Mouse (Mus musculus) layer of hippocampus, adult 18-20 months (tissue): ENCODE measurements around the gene Hist1h4k. TPM values are rescaled to one million over a fixed set of nuclear protein-coding genes. Genes with fewer than 3 reads are reported as not detected.

Experiments used
- DNase-seq, 2 experiments: peaks; one replicate each; pipeline ENCODE4 v3.0.0; 2022; ENCODE audit warnings: low spot score in 2 of 2
- total RNA-seq, 2 experiments: library from RNA; stranded (reverse); gene quantifications; 2 replicates each; pipeline ENCODE4 v1.2.3; 2021

The Hist1h4k gene
- total RNA-seq, 2 experiments from 2014 or later = 282 to 318 TPM

GRCm38 (mm10) chr13:21755707-21756106 lies 5.4 kb upstream of the Hist1h4k start:
- DNase-seq = no peak

DNA sequence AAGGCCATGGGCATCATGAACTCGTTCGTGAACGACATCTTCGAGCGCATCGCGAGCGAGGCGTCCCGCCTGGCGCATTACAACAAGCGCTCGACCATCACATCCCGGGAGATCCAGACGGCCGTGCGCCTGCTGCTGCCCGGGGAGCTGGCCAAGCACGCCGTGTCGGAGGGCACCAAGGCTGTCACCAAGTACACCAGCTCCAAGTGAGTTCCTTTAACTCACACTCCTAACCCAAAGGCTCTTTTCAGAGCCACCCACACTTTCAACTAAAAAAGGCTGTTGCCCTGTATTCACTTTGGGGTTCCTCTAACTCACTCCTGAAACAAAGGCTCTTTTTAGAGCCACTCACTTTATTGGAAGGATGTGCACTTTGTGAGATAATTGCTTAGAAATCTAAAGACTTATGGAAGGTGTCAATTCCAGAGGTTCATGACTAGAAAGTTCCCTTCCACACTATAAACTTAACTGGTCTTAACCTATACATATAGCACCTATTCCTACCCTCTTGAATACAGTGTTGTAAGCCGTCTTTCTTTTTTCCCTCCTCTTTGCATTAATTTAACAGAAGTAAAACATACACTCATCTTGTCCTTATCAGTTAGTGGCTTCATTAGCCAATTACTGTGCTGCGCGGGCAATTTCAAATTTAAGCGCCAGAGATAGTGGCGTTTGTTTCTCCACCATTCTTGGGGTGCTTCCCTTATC lies 4.1 kb upstream of the Hist1h4k start:
- peak in 1 of 2 experiments; percentile 27 for DNase-seq

GRCm38 (mm10) chr13:21753524-21754285 lies 3.4 kb upstream of the Hist1h4k start, which contains the start of the genes Hist1h2ak and Hist1h2bn:
TSS of gene Hist1h2ak (minus strand) at chr13:21753827.
TSS of gene Hist1h2bn (plus strand) at chr13:21754123.
- DNase-seq = peak; percentile 74 to 91

DNA sequence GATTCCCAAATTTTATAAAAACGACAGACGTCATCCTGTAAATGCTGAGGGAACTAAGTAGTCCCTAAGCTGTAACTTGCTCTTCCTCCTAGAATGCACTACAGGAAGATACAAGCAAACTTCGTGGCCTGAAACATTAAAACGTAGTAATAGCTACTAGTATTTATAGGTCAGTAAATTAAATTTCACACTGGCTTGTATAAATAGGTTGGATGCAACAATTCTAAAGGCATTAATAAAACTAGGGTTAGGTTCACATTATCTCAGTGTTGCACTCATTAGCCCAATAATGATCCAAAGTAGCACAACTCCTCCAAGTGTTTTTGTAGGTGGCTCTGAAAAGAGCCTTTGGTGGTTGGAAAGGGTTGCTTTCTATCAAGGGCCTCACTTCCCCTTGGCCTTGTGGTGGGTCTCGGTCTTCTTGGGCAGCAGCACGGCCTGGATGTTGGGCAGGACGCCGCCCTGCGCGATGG lies 2.8 kb upstream of the Hist1h4k start:
- no peak for DNase-seq

GRCm38 (mm10) chr13:21752356-21752755 lies 2.1 kb upstream of the Hist1h4k start:
- DNase-seq = no peak

DNA sequence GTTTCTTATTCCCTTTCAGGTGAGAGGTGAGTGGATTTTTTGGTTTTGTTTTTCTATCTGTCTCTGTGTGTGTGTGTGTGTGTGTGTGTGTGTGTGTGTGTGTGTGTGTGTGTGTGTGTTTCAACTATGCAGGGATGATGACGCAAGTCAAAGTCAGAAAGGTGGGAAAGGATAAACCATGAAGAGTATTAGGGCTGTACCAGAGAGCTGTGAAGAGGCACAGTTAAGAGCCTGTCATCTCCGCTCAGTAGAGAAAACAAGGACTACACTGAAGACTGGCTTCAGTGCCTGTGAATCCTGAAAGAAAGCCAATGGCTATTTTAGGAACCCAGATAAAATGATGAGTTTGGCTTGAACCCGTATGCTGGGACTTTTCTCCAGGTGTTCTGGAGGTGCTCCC lies 1.5 kb upstream of the Hist1h4k start:
- no peak for DNase-seq

- DNase-seq = no peak
Observed at GRCm38 (mm10) chr13:21751417-21751816, 1.1 kb upstream of the Hist1h4k start.

GRCm38 (mm10) chr13:21749387-21750158 lies 732 bp downstream of the Hist1h4k start:
- no peak for DNase-seq

DNA sequence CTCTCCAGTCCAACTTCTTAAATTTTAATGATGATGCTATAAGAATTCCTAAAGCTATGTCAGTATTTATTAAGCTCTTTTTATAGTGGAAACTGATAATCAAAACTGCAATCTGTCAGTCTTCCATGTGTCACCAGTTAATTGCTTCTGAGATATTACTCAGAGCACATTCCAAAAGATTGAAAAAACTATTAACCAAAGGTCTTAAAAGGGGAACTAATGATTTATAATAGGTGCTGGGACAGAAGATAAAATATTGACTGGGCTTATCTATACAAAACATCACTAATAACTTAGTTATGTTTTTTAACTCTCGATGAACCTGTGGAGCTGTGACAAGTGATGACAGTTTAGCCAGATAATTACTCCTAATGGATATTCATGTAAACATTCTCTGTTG lies 5.3 kb downstream of the Hist1h4k start:
- DNase-seq = no peak

DNA sequence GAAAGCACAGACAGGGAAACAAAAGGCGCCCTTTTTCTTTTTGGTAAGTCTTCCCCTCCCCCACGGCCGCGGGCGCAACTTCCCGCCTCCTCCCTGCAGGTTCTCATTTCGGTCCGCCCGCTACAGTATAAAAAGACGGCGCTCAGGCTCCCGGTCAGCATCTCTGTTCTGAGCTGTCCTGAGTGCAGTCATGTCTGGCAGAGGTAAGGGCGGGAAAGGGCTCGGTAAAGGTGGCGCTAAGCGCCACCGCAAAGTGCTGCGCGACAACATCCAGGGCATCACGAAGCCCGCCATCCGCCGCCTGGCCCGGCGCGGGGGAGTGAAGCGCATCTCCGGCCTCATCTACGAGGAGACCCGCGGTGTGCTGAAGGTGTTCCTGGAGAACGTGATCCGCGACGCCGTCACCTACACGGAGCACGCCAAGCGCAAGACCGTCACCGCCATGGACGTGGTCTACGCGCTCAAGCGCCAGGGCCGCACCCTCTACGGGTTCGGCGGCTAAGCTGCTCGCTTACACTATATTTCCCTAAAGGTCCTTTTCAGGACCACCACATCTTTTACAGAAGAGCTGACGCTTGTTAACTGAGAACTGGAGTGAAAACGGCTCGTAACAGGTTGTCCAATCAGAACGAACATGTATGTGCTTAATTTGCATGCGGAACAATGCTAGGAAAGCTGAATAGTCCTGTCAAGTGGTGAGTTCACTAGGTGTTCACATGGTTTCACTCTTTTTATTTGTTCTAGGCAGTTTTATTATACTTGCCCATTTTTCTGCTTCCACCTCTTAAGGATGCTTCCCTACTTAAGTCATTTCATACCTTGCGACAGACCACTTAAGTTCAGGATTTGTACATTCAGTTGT lies 15.2 kb downstream of the Hist1h4k start, which contains the start of gene Hist1h4j:
Hist1h4j (plus strand) TSS at position 159 of the 862 bp plus-strand sequence.
- DNase-seq = peak; percentile 67 to 82

- peak; percentile 56 to 81 for DNase-seq
Observed at GRCm38 (mm10) chr13:21734010-21734905, 16.0 kb downstream of the Hist1h4k start.

- DNase-seq = no peak
Observed at GRCm38 (mm10) chr13:21733466-21733865, 16.8 kb downstream of the Hist1h4k start.

DNA sequence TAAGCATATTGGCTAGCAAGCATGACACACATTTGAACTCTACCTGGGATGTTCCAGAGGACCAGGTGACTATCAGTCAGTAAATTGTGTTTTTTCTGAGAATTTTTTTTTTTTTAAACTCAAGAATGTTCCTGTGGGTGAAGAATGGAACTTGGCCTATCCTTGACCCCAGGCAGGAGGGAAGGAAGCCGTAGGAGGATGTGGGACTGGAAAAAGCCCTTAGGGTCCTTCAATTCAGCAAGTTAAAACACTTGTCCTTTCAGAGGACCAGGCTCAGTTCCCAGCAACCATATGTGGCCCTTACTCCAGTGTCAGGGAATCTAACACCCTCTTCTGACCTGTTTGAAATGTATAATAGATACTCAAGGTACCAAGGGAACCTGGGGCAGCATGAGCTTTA lies 20.8 kb downstream of the Hist1h4k start:
- no peak for DNase-seq

DNA sequence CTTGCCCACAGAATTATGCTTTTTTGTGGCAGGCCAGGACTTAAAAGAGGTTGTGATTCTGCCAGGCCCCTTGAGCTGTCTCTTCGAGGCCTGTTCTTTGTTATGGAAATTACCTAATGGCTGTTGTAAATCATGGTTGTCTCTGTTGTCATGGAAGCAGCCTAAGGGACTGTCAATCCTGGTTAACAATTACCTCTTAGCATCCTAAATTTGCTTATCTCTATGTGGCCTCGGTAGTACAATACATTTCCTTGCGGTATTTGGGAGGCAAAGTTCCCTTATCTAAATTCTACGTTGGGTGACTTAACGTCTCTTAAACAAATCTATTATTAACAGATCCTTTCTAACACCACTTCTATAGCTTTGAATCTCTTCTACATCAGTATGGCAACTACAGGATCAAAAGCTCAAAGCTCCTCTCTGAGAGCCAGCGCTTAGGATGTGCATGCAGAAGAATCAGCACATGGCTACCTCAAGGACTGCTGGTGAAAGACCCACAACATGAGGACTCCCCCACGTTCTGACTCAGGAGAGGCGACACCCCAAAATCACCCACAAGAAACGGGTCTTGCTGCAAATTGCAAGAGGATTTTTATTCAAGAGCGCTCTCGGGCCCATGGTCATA lies 22.2 kb downstream of the Hist1h4k start:
- no peak for DNase-seq

DNA sequence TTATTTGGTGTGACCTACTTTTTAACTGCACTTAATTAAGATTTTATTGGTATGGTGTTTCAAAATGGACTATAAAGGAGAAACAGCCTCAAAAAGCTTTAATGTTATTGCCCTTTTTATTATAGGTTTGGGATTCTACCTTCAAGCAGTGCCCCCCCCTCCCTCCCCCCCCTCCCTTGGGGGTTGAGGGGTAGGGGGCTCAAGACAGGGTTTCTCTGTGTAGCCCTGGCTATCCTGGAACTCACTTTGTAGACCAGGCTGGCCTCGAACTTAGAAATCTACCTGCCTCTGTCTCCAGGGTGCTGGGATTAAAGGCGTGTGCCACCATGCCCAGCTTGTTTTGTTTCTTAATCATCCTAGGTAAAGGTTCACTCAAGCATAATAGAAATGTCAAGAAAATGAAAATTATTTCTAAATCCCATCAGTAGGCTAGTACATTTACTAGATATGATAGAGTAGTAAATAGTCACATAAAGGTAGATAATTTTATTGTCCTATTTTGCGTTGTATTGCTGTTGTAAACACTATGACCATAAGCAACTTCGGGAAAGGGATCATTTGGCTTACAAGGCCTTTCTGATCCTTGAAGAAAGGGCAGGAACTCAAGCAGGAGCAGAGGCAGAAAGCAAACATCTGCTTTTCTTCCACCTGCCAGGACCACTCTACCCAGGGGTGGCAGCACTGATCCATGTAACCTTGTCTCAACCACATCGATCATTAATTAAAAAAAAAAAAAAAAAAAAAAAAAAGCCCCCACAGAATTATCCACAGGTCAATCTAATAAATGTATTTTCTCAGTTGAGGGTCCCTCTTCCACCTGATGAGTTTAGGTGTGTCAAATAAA lies 27.1 kb downstream of the Hist1h4k start:
- no peak for DNase-seq

- no peak for DNase-seq
Observed at GRCm38 (mm10) chr13:21722373-21722925, 27.9 kb downstream of the Hist1h4k start.

GRCm38 (mm10) chr13:21721757-21722372 lies 28.4 kb downstream of the Hist1h4k start, which contains the start of gene Hist1h2bm:
TSS of gene Hist1h2bm (plus strand) at chr13:21722044.
- DNase-seq = peak; percentile 48 to 85
